Mouse (Mus musculus): ENCODE results near the gene Cldn7. TPM values are rescaled to one million over a fixed set of nuclear protein-coding genes. Genes with fewer than 3 reads are reported as not detected.

Gene Cldn7
- total and polyA plus RNA-seq, 3 experiments = 0.31 to 0.36 TPM; not detected in 1

DNA sequence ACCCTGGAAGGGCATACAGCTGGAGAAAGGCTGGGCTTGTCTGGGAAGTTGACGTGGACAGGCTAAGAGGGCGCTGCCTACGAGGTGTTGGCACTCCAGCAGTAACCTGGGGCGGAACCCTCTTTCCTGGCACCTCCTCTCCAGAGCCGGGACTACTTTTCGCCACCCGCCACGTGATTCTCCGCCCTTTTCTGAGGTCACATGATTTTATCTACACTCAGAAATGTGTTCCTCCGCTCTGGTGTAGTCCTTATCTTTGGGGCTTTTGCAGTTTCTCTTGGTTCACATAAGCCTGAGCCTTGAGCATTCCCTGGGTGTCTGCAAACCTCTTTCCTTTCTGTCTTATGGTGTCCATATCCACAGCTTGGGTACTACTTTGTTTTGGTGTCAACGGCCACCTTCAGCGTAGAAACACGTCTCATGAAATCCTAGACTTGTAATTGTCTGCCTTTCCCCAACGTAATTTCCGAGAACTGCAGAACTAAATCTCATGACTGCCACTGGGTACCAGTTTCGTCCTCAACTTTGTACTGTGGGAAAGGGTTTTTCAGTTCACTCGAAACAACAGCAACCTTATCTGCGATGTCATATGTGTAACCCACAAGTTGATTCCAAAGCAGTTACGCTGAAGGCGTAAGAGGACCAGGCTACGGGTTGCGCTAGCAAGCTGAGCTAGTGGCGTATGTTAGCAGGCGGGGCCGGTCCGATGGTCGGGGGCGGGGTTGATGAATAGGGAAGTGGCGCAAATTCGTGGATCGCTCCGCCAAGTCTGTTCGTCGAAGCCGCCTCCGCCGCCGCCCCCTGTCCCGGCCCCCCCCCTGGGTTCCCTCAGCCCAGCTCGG lies 26.5 kb downstream of the Cldn7 start, which contains the start of gene Gabarap:
Gene Gabarap (plus strand): TSS at position 294 of the 842 bp plus-strand sequence.
- H3K79me2 ChIP-seq (ENCODE audit: control insufficient read depth, insufficient read depth, low read length, poor library complexity) = peaks cover 18% of the 10 kb centered on the region
- H3K4me1 ChIP-seq (ENCODE audit: control insufficient read depth in 1 of 2, insufficient read depth in 2 of 2, low read length in 2 of 2) = peaks cover 0 to 14% of the 10 kb centered on the region in 2 experiments; a peak in 2 of 4 replicates
- TF ChIP-seq MYC (IDR thresholded peaks at IDR 0.05; ENCODE audit: low read depth, low read length) (peak; percentile 96), UBTF (IDR thresholded peaks at IDR 0.05; ENCODE audit: borderline replicate concordance, insufficient read depth, low read depth, low read length) (no peak), SMC3 (IDR thresholded peaks at IDR 0.05; ENCODE audit: low read depth, low read length) (no peak), JUND (IDR thresholded peaks at IDR 0.05; ENCODE audit: low read depth, low read length) (no peak), MAZ (IDR thresholded peaks at IDR 0.05; ENCODE audit: low read depth, low read length) (no peak), SIN3A (IDR thresholded peaks at IDR 0.05; ENCODE audit: low read length) (peak; percentile 99), USF1 (IDR thresholded peaks at IDR 0.05; ENCODE audit: low read depth, low read length) (peak; percentile 99), EP300 (IDR thresholded peaks at IDR 0.05; ENCODE audit: low read depth in 1 of 2, low read length in 2 of 2) (peak in 1 of 2 experiments; percentile 54; a peak in 2 of 4 replicates), HCFC1 (IDR thresholded peaks at IDR 0.05; ENCODE audit: low read depth, low read length) (peak; percentile 86), RAD21 (IDR thresholded peaks at IDR 0.05; ENCODE audit: low read depth, low read length) (no peak), ZMIZ1 (IDR thresholded peaks at IDR 0.05; ENCODE audit: low read depth, low read length) (peak; percentile 80; the same call in 1 of the 2 replicates), ZC3H11A (IDR thresholded peaks at IDR 0.05; ENCODE audit: low read depth, low read length) (no peak), GATA1 (IDR thresholded peaks at IDR 0.05; ENCODE audit: low read depth, low read length) (peak; percentile 97), USF2 (IDR thresholded peaks at IDR 0.05; ENCODE audit: borderline replicate concordance in 1 of 2, insufficient read depth in 1 of 2, low read depth in 1 of 2, low read length in 2 of 2) (peak; percentile 83 to 97), TAL1 (IDR thresholded peaks at IDR 0.05; ENCODE audit: low read length) (peak; percentile 23; the same call in 1 of the 2 replicates), KAT2A (conservative IDR thresholded peaks at IDR 0.05; ENCODE audit: low read depth, low read length) (peak; percentile 88), NRF1 (IDR thresholded peaks at IDR 0.05; ENCODE audit: insufficient read depth, low read depth, low read length, poor library complexity, severe bottlenecking) (no peak), ETS1 (IDR thresholded peaks at IDR 0.05; ENCODE audit: low read depth, low read length) (peak; percentile 81; the same call in 1 of the 2 replicates), TBP (IDR thresholded peaks at IDR 0.05; ENCODE audit: low read depth, low read length) (peak; percentile 81), MEF2A (IDR thresholded peaks at IDR 0.05; ENCODE audit: extremely low read depth, insufficient replicate concordance, low read depth, low read length, poor library complexity, severe bottlenecking) (no peak), CHD2 (IDR thresholded peaks at IDR 0.05; ENCODE audit: low read length) (peak; percentile 25; the same call in 1 of the 2 replicates), BHLHE40 (IDR thresholded peaks at IDR 0.05; ENCODE audit: borderline replicate concordance, low read depth, low read length) (peak; percentile 95), MXI1 (IDR thresholded peaks at IDR 0.05; ENCODE audit: low read depth, low read length) (peak; percentile 94), MAX (IDR thresholded peaks at IDR 0.05; ENCODE audit: low read length) (peak; percentile 98), POLR2AphosphoS5 (IDR thresholded peaks at IDR 0.05; ENCODE audit: borderline replicate concordance, low read depth, low read length) (peak; percentile 80), POLR2AphosphoS2 (IDR thresholded peaks at IDR 0.05; ENCODE audit: low read length) (peak; percentile 99), GABPA (IDR thresholded peaks at IDR 0.05; ENCODE audit: low read depth, low read length) (no peak), NELFE (IDR thresholded peaks at IDR 0.05; ENCODE audit: low read depth, low read length) (no peak; the same call in 1 of the 2 replicates), CTCF (IDR thresholded peaks at IDR 0.05 in 2 of 3, conservative IDR thresholded peaks at IDR 0.05 in 1 of 3; ENCODE audit: control insufficient read depth in 1 of 3, insufficient read depth in 1 of 3, low read depth in 2 of 3, low read length in 3 of 3, poor library complexity in 1 of 3, severe bottlenecking in 1 of 3) (0 out of 6 replicates have a peak, but pooled peaks of 1 of the 3 experiments have one; percentile 0), MYB (IDR thresholded peaks at IDR 0.05; ENCODE audit: low read depth, low read length) (peak; percentile 37; the same call in 1 of the 2 replicates), TCF12 (IDR thresholded peaks at IDR 0.05; ENCODE audit: low read depth, low read length) (0 out of 2 replicates have a peak, but pooled peaks have one; percentile 47), POLR2A (IDR thresholded peaks at IDR 0.05; ENCODE audit: control insufficient read depth in 1 of 2, insufficient read depth in 1 of 2, low read depth in 1 of 2, low read length in 2 of 2, poor library complexity in 1 of 2) (peak in 1 of 2 experiments; percentile 74; a peak in 2 of 4 replicates), ELF1 (IDR thresholded peaks at IDR 0.05; ENCODE audit: low read depth, low read length) (peak; percentile 73)
- peak within 1 kb of the TSS; percentile 86 for H3K9ac ChIP-seq (ENCODE audit: control insufficient read depth, low read depth, low read length, poor library complexity, severe bottlenecking)
- H3K27me3 ChIP-seq (ENCODE audit: control insufficient read depth in 1 of 2, insufficient read depth in 2 of 2, low read length in 2 of 2) = no peaks in the 10 kb centered on the region
- peak within 1 kb of the TSS; percentile 97 for H3K27ac ChIP-seq (ENCODE audit: control insufficient read depth, low read depth, low read length)
- peaks cover 0 to 16% of the 10 kb centered on the region in 2 experiments; a peak in 2 of 4 replicates for H3K36me3 ChIP-seq (ENCODE audit: control insufficient read depth in 1 of 2, insufficient read depth in 2 of 2, low read length in 2 of 2)
- no peaks in the 10 kb centered on the region for H3K9me3 ChIP-seq (replicated peaks; ENCODE audit: insufficient read depth, low read length)
- H3K4me3 ChIP-seq (ENCODE audit: control insufficient read depth in 1 of 2, insufficient read depth in 1 of 2, low read depth in 2 of 2, low read length in 2 of 2) = peak within 1 kb of the TSS; percentile 48 to 83
- DNase-seq (ENCODE audit: low read depth, low spot score) = peak; percentile 100
